Mouse (Mus musculus): ENCODE data around the gene Ddx43. TPM values are rescaled to one million over a fixed set of nuclear protein-coding genes. Genes with fewer than 3 reads are reported as not detected.
"Not testable (repeated sequence)": the region's sequence is repeated elsewhere in the genome, so short reads cannot be mapped to it uniquely, and the experiment has no call there.

Gene Ddx43
- total and polyA plus RNA-seq, 2 experiments from 2014 or later: 0.31 TPM; not detected in 1

GRCm38 (mm10) chr9:78360484-78360872 is 35.1 kb upstream of the Ddx43 start:
- Histone ChIP-seq H3K4me2 (ENCODE audit: low read depth, low read length, poor library complexity, severe bottlenecking) (no peak overlapping the region), H3K27me3 (ENCODE audit: insufficient read depth, low read length) (no peaks in the 10 kb centered on the region), H3K36me3 (ENCODE audit: insufficient read depth, low read length) (no peaks in the 10 kb centered on the region), H3K4me1 (ENCODE audit: insufficient read depth, low read length) (no peaks in the 10 kb centered on the region), H3K27ac (ENCODE audit: low read depth, low read length) (no peak overlapping the region), H3K9ac (replicated peaks; ENCODE audit: low read length, poor library complexity, severe bottlenecking) (no peak overlapping the region), H3K4me3 (ENCODE audit: low read depth, low read length) (no peak overlapping the region), H3K9me3 (ENCODE audit: low read length) (no peaks in the 10 kb centered on the region)
- DNase-seq (ENCODE audit: low spot score): no peak
- WGBS: 50% methylated on average over 2 of the region's 2 CpGs
- ATAC-seq (ENCODE audit: low FRiP score): no peak
- no peak for TF ChIP-seq CTCF (IDR thresholded peaks at IDR 0.05)

GRCm38 (mm10) chr9:78363374-78363773 is 32.2 kb upstream of the Ddx43 start:
- Histone ChIP-seq H3K27me3 (ENCODE audit: insufficient read depth, low read length) (no peaks in the 10 kb centered on the region), H3K4me3 (ENCODE audit: low read depth, low read length) (no peak overlapping the region), H3K9me3 (ENCODE audit: low read length) (no peaks in the 10 kb centered on the region), H3K4me2 (ENCODE audit: low read depth, low read length, poor library complexity, severe bottlenecking) (no peak overlapping the region), H3K4me1 (ENCODE audit: insufficient read depth, low read length) (no peaks in the 10 kb centered on the region), H3K36me3 (ENCODE audit: insufficient read depth, low read length) (no peaks in the 10 kb centered on the region), H3K9ac (replicated peaks; ENCODE audit: low read length, poor library complexity, severe bottlenecking) (no peak overlapping the region), H3K27ac (ENCODE audit: low read depth, low read length) (no peak overlapping the region)
- DNase-seq (ENCODE audit: low spot score): no peak
- ATAC-seq (ENCODE audit: low FRiP score): no peak
- TF ChIP-seq CTCF (IDR thresholded peaks at IDR 0.05): no peak
- 75% methylated on average over 6 of the region's 6 CpGs for WGBS

GRCm38 (mm10) chr9:78364701-78365100 is 30.9 kb upstream of the Ddx43 start:
- H3K27ac ChIP-seq (ENCODE audit: low read depth, low read length): no peak overlapping the region
- H3K4me1 ChIP-seq (ENCODE audit: insufficient read depth, low read length): no peaks in the 10 kb centered on the region
- no peaks in the 10 kb centered on the region for H3K36me3 ChIP-seq (ENCODE audit: insufficient read depth, low read length)
- no peak overlapping the region for H3K4me3 ChIP-seq (ENCODE audit: low read depth, low read length)
- H3K27me3 ChIP-seq (ENCODE audit: insufficient read depth, low read length): no peaks in the 10 kb centered on the region
- 91% methylated on average over 6 of the region's 6 CpGs for WGBS
- H3K9me3 ChIP-seq (ENCODE audit: low read length): no peaks in the 10 kb centered on the region
- no peak for TF ChIP-seq CTCF (IDR thresholded peaks at IDR 0.05)
- no peak for DNase-seq (ENCODE audit: low spot score)
- no peak overlapping the region for H3K4me2 ChIP-seq (ENCODE audit: low read depth, low read length, poor library complexity, severe bottlenecking)
- no peak overlapping the region for H3K9ac ChIP-seq (replicated peaks; ENCODE audit: low read length, poor library complexity, severe bottlenecking)
- ATAC-seq (ENCODE audit: low FRiP score): no peak

GRCm38 (mm10) chr9:78365850-78366544 is 29.6 kb upstream of the Ddx43 start:
- H3K27ac ChIP-seq (ENCODE audit: low read depth, low read length): no peak overlapping the region
- no peak overlapping the region for H3K4me3 ChIP-seq (ENCODE audit: low read depth, low read length)
- H3K27me3 ChIP-seq (ENCODE audit: insufficient read depth, low read length): no peaks in the 10 kb centered on the region
- H3K9ac ChIP-seq (replicated peaks; ENCODE audit: low read length, poor library complexity, severe bottlenecking): no peak overlapping the region
- H3K4me1 ChIP-seq (ENCODE audit: insufficient read depth, low read length): no peaks in the 10 kb centered on the region
- no peak for TF ChIP-seq CTCF (IDR thresholded peaks at IDR 0.05)
- no peaks in the 10 kb centered on the region for H3K9me3 ChIP-seq (ENCODE audit: low read length)
- no peaks in the 10 kb centered on the region for H3K36me3 ChIP-seq (ENCODE audit: insufficient read depth, low read length)
- WGBS: 62% methylated on average over 13 of the region's 13 CpGs
- ATAC-seq (ENCODE audit: low FRiP score) (no peak), DNase-seq (ENCODE audit: low spot score) (no peak)
- no peak overlapping the region for H3K4me2 ChIP-seq (ENCODE audit: low read depth, low read length, poor library complexity, severe bottlenecking)

GRCm38 (mm10) chr9:78367959-78368358 is 27.6 kb upstream of the Ddx43 start, which contains the start of gene Dppa5a:
Gene Dppa5a, minus strand, starts transcription at chr9:78368177.
- H3K4me2 ChIP-seq (ENCODE audit: low read depth, low read length, poor library complexity, severe bottlenecking); ATAC-seq (ENCODE audit: low FRiP score); H3K36me3 ChIP-seq (ENCODE audit: insufficient read depth, low read length); H3K27ac ChIP-seq (ENCODE audit: low read depth, low read length); H3K9ac ChIP-seq (replicated peaks; ENCODE audit: low read length, poor library complexity, severe bottlenecking); H3K9me3 ChIP-seq (ENCODE audit: low read length); DNase-seq (ENCODE audit: low spot score); H3K27me3 ChIP-seq (ENCODE audit: insufficient read depth, low read length); H3K4me1 ChIP-seq (ENCODE audit: insufficient read depth, low read length); H3K4me3 ChIP-seq (ENCODE audit: low read depth, low read length): not testable (repeated sequence)
- WGBS: 94% methylated on average over 16 of the region's 16 CpGs

GRCm38 (mm10) chr9:78368671-78369293 is 26.8 kb upstream of the Ddx43 start:
- H3K9me3 ChIP-seq (ENCODE audit: low read length): no peaks in the 10 kb centered on the region
- no peaks in the 10 kb centered on the region for H3K27me3 ChIP-seq (ENCODE audit: insufficient read depth, low read length)
- DNase-seq (ENCODE audit: low spot score): no peak
- H3K4me3 ChIP-seq (ENCODE audit: low read depth, low read length): no peak overlapping the region
- no peak overlapping the region for H3K4me2 ChIP-seq (ENCODE audit: low read depth, low read length, poor library complexity, severe bottlenecking)
- H3K27ac ChIP-seq (ENCODE audit: low read depth, low read length): no peak overlapping the region
- TF ChIP-seq CTCF (IDR thresholded peaks at IDR 0.05): no peak
- WGBS: 83% methylated on average over 3 of the region's 3 CpGs
- H3K36me3 ChIP-seq (ENCODE audit: insufficient read depth, low read length): no peaks in the 10 kb centered on the region
- no peak overlapping the region for H3K9ac ChIP-seq (replicated peaks; ENCODE audit: low read length, poor library complexity, severe bottlenecking)
- no peak for ATAC-seq (ENCODE audit: low FRiP score)
- H3K4me1 ChIP-seq (ENCODE audit: insufficient read depth, low read length): no peaks in the 10 kb centered on the region
